Mouse (Mus musculus): ENCODE results near the gene Dnajb12. TPM values are rescaled to one million over a fixed set of nuclear protein-coding genes. Genes with fewer than 3 reads are reported as not detected.

Dnajb12 gene
- polyA plus RNA-seq, 1 experiment = 86.2 TPM

DNA sequence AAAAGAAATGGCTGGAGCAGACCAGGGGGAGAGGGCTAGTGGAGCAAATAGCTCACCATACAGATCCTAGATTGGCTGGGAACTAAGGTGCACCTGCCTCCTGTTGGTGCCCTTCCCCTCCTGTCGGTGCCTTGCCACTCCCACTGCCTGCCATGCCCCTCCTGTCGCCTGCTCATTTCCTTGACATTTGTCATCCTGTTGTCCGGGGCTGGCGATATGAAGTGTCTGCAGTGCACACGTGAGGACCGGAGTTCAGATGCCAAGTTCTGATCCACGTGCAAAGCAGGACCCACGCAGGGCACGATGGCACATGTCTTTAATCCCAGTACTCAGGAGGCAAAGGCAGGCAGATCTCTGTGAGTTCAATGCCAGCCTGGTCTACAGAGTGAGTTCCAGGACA lies 18.7 kb upstream of the Dnajb12 start:
- Histone ChIP-seq H3K4me3 (ENCODE audit: low read depth, low read length) (no peak overlapping the region), H3K27ac (ENCODE audit: insufficient read depth, low read depth, low read length) (no peak overlapping the region), H3K4me1 (ENCODE audit: control insufficient read depth, insufficient read depth, insufficient read length, low read length) (peaks cover 18% of the 10 kb centered on the region), H3K27me3 (ENCODE audit: control insufficient read depth, insufficient read depth, low read length) (no peaks in the 10 kb centered on the region), H3K36me3 (ENCODE audit: control insufficient read depth, insufficient read depth, low read length) (peaks cover 11% of the 10 kb centered on the region)
- WGBS = 23% methylated on average over 9 of the region's 9 CpGs
- TF ChIP-seq CTCF (IDR thresholded peaks at IDR 0.05; ENCODE audit: extremely low read depth, insufficient read length, insufficient replicate concordance, low read depth, low read length) (no peak), POLR2A (IDR thresholded peaks at IDR 0.05; ENCODE audit: low read depth, low read length) (no peak)

DNA sequence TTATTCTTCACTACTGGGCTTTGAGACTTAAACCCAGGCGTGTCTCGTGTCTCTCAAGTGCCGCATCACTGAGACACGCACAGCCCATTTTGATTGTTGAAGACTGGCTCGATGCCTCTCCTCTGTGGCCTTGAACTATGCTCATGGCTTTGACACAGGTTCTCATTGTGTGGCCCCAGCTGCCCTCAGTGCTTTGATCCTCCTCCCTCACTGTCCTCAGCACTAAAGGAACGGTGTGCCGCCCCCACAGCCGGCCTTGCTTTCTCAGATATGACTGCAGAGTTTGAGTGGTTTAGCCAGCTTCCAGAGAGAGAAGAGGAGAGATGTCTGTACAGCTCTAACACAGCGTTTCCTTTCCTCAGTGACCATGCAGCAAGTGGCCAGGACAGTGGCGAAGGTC lies 18.2 kb upstream of the Dnajb12 start:
- peaks cover 18% of the 10 kb centered on the region for H3K4me1 ChIP-seq (ENCODE audit: control insufficient read depth, insufficient read depth, insufficient read length, low read length)
- H3K27me3 ChIP-seq (ENCODE audit: control insufficient read depth, insufficient read depth, low read length) = no peaks in the 10 kb centered on the region
- H3K27ac ChIP-seq (ENCODE audit: insufficient read depth, low read depth, low read length) = no peak overlapping the region
- peaks cover 11% of the 10 kb centered on the region for H3K36me3 ChIP-seq (ENCODE audit: control insufficient read depth, insufficient read depth, low read length)
- WGBS = 79% methylated on average over 10 of the region's 10 CpGs
- TF ChIP-seq CTCF (IDR thresholded peaks at IDR 0.05; ENCODE audit: extremely low read depth, insufficient read length, insufficient replicate concordance, low read depth, low read length) = no peak
- no peak for TF ChIP-seq POLR2A (IDR thresholded peaks at IDR 0.05; ENCODE audit: low read depth, low read length)
- no peak overlapping the region for H3K4me3 ChIP-seq (ENCODE audit: low read depth, low read length)

DNA sequence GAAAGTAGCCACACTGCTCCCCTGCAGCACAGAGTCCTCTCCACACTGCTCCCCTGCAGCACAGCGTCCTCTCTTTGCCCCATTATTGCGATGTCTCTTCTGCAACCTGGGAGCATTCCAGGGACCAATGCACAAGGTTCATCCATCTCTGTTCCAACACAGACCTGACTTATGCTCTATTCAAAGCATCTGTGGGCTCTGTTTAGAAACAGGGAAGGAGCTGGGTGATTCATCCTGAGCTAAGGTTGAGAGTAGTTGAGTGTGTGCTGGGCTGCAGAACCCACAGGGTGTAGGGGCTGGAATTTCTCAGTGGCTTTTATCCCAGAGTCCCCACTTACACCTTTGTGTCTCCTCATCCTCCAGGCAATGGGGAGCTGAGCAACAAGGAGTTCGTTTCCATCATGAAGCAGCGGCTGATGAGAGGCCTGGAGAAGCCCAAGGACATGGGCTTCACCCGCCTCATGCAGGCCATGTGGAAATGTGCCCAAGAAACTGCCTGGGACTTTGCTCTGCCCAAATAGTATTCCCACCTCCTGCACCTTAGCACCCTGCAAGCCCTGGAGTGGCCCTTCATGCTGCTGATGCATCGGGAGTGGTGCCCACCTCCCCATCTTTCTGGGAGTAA lies 16.4 kb upstream of the Dnajb12 start:
- H3K36me3 ChIP-seq (ENCODE audit: control insufficient read depth, insufficient read depth, low read length) = peaks cover 11% of the 10 kb centered on the region
- no peak for TF ChIP-seq CTCF (IDR thresholded peaks at IDR 0.05; ENCODE audit: extremely low read depth, insufficient read length, insufficient replicate concordance, low read depth, low read length)
- TF ChIP-seq POLR2A (IDR thresholded peaks at IDR 0.05; ENCODE audit: low read depth, low read length) = no peak
- 84% methylated on average over 6 of the region's 6 CpGs for WGBS
- peaks cover 14% of the 10 kb centered on the region for H3K4me1 ChIP-seq (ENCODE audit: control insufficient read depth, insufficient read depth, insufficient read length, low read length)
- H3K27ac ChIP-seq (ENCODE audit: insufficient read depth, low read depth, low read length) = no peak overlapping the region
- no peak overlapping the region for H3K4me3 ChIP-seq (ENCODE audit: low read depth, low read length)
- no peaks in the 10 kb centered on the region for H3K27me3 ChIP-seq (ENCODE audit: control insufficient read depth, insufficient read depth, low read length)

DNA sequence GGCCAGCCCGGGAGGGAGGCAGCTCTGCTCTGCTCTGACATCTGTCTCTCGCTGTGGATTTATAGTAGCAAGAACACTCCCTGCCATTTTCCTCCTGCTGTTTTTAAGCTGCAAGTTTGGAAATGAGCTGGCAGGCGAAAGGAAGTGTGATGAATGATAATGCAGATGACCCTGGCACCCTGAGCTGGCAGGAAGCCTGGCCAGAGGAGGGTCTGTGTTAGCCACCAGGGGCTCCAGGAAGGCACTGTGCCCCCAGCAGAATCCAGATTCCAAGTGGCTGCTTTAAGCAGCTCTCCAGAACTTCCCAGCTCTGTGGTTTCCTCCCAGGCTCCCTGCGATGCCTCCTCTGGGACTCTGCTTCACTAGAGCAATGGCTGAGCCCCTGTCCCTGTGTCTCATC lies 15.7 kb upstream of the Dnajb12 start:
- H3K27ac ChIP-seq (ENCODE audit: insufficient read depth, low read depth, low read length) = no peak overlapping the region
- H3K27me3 ChIP-seq (ENCODE audit: control insufficient read depth, insufficient read depth, low read length) = no peaks in the 10 kb centered on the region
- peaks cover 13% of the 10 kb centered on the region for H3K4me1 ChIP-seq (ENCODE audit: control insufficient read depth, insufficient read depth, insufficient read length, low read length)
- peaks cover 11% of the 10 kb centered on the region for H3K36me3 ChIP-seq (ENCODE audit: control insufficient read depth, insufficient read depth, low read length)
- TF ChIP-seq POLR2A (IDR thresholded peaks at IDR 0.05; ENCODE audit: low read depth, low read length) = no peak
- no peak for TF ChIP-seq CTCF (IDR thresholded peaks at IDR 0.05; ENCODE audit: extremely low read depth, insufficient read length, insufficient replicate concordance, low read depth, low read length)
- 83% methylated on average over 4 of the region's 4 CpGs for WGBS
- no peak overlapping the region for H3K4me3 ChIP-seq (ENCODE audit: low read depth, low read length)

DNA sequence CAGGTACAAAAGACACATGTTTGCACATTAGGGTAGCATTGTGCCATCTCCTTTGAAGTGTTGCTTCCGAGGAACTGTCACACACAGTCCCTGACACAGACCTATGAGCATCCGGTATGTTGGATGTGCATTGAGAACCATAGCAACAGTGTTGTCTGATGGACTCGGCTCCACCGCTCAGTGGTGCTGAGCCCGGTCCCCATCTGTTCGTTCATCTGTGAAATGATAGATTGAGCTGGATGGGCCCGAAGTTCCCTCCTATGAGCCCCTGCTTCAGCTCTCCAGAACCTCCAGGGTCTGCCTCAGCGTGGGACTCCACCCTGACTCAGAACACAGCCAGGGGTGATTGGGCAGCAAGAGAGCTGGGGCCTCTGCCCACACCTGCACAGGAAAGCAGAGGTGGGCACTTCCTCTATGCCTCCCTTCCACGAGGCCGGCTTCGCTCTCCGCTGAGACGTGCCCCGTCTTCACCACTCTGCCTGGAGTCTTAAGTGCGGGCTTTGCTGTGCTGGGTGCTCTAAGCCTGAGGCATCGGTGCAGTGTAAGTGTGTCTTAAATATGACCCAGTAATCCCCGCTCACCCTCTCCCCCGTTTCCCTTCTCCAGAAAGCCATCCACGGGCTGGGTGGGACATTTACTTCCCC lies 15.0 kb upstream of the Dnajb12 start:
- no peak overlapping the region for H3K27ac ChIP-seq (ENCODE audit: insufficient read depth, low read depth, low read length)
- 87% methylated on average over 19 of the region's 19 CpGs for WGBS
- H3K4me1 ChIP-seq (ENCODE audit: control insufficient read depth, insufficient read depth, insufficient read length, low read length) = peaks cover 13% of the 10 kb centered on the region

DNA sequence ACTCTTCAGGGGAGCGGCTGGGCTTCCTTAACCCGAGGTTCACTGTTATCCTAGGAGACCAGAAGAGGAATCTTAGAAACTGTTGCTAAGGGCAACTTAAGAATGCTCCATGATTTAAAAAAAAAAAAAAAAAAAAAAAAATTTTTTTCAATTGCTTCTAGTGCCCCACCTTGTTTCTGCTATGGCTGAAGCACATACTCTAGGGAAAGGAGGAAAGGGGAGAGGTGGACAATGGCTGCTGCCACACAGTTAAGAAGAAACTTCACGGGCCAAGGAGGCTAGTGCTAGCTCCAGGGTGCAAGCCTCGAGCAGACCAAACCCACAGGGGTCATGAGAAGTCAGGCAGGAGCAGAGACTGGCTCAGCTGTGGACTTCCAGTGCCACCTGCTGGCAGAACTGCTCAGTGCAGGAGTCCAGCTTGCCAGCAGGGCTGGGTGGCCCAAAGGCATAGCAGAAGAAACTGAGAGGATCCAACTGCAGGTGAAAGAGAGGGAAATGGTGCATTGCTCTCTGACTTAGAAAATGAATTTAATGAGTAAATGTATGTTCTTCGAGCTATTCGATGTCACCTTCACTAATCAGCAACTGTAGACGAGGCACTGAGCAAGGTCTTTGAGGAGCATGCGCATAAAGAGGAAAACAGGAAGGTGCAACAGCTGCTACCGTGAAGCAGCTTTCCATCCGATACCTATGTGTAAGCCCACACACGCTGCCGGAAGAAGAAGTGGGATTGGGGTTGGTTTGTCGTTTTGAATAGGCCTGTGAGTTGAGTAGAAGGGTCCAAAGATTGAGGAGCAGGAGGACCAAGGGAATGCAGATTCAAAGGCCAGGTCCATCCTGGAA lies 14.3 kb upstream of the Dnajb12 start:
- no peaks in the 10 kb centered on the region for H3K27me3 ChIP-seq (ENCODE audit: control insufficient read depth, insufficient read depth, low read length)
- 41% methylated on average over 13 of the region's 13 CpGs for WGBS
- H3K4me3 ChIP-seq (ENCODE audit: low read depth, low read length) = no peak overlapping the region
- H3K36me3 ChIP-seq (ENCODE audit: control insufficient read depth, insufficient read depth, low read length) = peaks cover 11% of the 10 kb centered on the region
- peaks cover 12% of the 10 kb centered on the region for H3K4me1 ChIP-seq (ENCODE audit: control insufficient read depth, insufficient read depth, insufficient read length, low read length)
- no peak overlapping the region for H3K27ac ChIP-seq (ENCODE audit: insufficient read depth, low read depth, low read length)
- no peak; the same call in 1 of the 2 replicates for TF ChIP-seq POLR2A (IDR thresholded peaks at IDR 0.05; ENCODE audit: low read depth, low read length)
- peak; percentile 99 for TF ChIP-seq CTCF (IDR thresholded peaks at IDR 0.05; ENCODE audit: extremely low read depth, insufficient read length, insufficient replicate concordance, low read depth, low read length)

More for the DNA sequence above, 15.0 kb upstream of the Dnajb12 start:
- TF ChIP-seq POLR2A (IDR thresholded peaks at IDR 0.05; ENCODE audit: low read depth, low read length) (no peak), CTCF (IDR thresholded peaks at IDR 0.05; ENCODE audit: extremely low read depth, insufficient read length, insufficient replicate concordance, low read depth, low read length) (no peak)
- Histone ChIP-seq H3K36me3 (ENCODE audit: control insufficient read depth, insufficient read depth, low read length) (peaks cover 11% of the 10 kb centered on the region), H3K4me3 (ENCODE audit: low read depth, low read length) (no peak overlapping the region), H3K27me3 (ENCODE audit: control insufficient read depth, insufficient read depth, low read length) (no peaks in the 10 kb centered on the region)

DNA sequence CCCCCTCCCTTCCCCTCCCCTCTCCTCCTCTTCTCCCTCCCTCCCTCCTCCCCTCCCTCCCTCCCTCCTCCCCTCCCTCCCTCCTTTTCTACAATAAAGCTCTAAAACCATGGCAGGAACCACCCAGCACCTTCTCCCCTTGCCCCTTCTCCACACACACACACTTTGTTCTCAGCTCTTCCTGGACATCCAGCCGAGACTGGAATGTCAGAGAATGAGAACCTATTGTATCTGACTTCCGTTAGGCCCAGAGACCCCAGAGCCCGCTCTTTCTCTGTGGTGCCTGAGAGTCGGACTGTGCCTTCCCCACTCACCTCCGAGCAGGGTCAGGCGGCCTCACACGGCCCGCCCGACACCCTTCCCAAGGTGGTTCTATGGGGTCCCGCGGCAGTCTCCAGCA lies 11.1 kb upstream of the Dnajb12 start:
- TF ChIP-seq POLR2A (IDR thresholded peaks at IDR 0.05; ENCODE audit: low read depth, low read length) = no peak
- no peak for TF ChIP-seq CTCF (IDR thresholded peaks at IDR 0.05; ENCODE audit: extremely low read depth, insufficient read length, insufficient replicate concordance, low read depth, low read length)
- H3K27me3 ChIP-seq (ENCODE audit: control insufficient read depth, insufficient read depth, low read length) = no peaks in the 10 kb centered on the region
- H3K36me3 ChIP-seq (ENCODE audit: control insufficient read depth, insufficient read depth, low read length) = peaks cover 7% of the 10 kb centered on the region
- peaks cover 2% of the 10 kb centered on the region; the same call in 1 of the 2 replicates for H3K4me1 ChIP-seq (ENCODE audit: control insufficient read depth, insufficient read depth, insufficient read length, low read length)
- WGBS = 71% methylated on average over 11 of the region's 11 CpGs
- no peak overlapping the region for H3K27ac ChIP-seq (ENCODE audit: insufficient read depth, low read depth, low read length)
- no peak overlapping the region for H3K4me3 ChIP-seq (ENCODE audit: low read depth, low read length)
